Mouse (Mus musculus): ENCODE results near the gene Srsy. TPM values are rescaled to one million over a fixed set of nuclear protein-coding genes. Genes with fewer than 3 reads are reported as not detected.
"Not testable (repeated sequence)": the region's sequence is repeated elsewhere in the genome, so short reads cannot be mapped to it uniquely, and the experiment has no call there.

The Srsy gene
- not detected in 2 replicates for polyA plus RNA-seq (2014; fragmentation: Nextera tagmentation; extraction: Ambion mirVana)

GRCm38 (mm10) chrY:17937230-17937629 is at the start of gene Srsy:
Gene Srsy (minus strand): TSS chrY:17937330.
- DNase-seq (ENCODE audit: low spot score); H3K9me3 ChIP-seq (replicated peaks; ENCODE audit: control insufficient read depth, low read length); H3K36me3 ChIP-seq (replicated peaks; ENCODE audit: control insufficient read depth, insufficient read depth, low read depth, low read length); H3K4me2 ChIP-seq (ENCODE audit: low read depth, low read length); H3K4me1 ChIP-seq (ENCODE audit: control insufficient read depth, insufficient read depth, low read length); H3K27ac ChIP-seq (replicated peaks; ENCODE audit: low read depth, low read length); ATAC-seq (replicated peaks; ENCODE audit: insufficient number of reproducible peaks, low FRiP score, low TSS enrichment, low read depth); H3K4me3 ChIP-seq (ENCODE audit: low read depth, low read length); H3K9ac ChIP-seq (replicated peaks; ENCODE audit: low read length); H3K27me3 ChIP-seq (ENCODE audit: control insufficient read depth, insufficient read depth, low read length): not testable (repeated sequence)
- no CpG with 5 or more reads among the region's 1 CpGs for WGBS

Other genes with a start within 250 kb of the Srsy start
- not detected in 2 replicates for gene Gm21904, start 91.1 kb downstream of the Srsy start, polyA plus RNA-seq (2014; fragmentation: Nextera tagmentation; extraction: Ambion mirVana)
- gene Gm20772, start 62.6 kb downstream of the Srsy start, polyA plus RNA-seq (2014; fragmentation: Nextera tagmentation; extraction: Ambion mirVana) = not detected in 2 replicates
- gene Gm20831, start 62.6 kb downstream of the Srsy start, polyA plus RNA-seq (2014; fragmentation: Nextera tagmentation; extraction: Ambion mirVana) = not detected in 2 replicates
- not detected in 2 replicates for gene Gm21764, start 124.5 kb upstream of the Srsy start, polyA plus RNA-seq (2014; fragmentation: Nextera tagmentation; extraction: Ambion mirVana)
- not detected in 2 replicates for gene Ssty1, start 151.8 kb upstream of the Srsy start, polyA plus RNA-seq (2014; fragmentation: Nextera tagmentation; extraction: Ambion mirVana)

Data from embryonic facial prominence, embryonic 11.5 days (tissue).